Mouse (Mus musculus): ENCODE results near the gene Chrnb1.

- TF ChIP-seq CTCF (IDR thresholded peaks at IDR 0.05; ENCODE audit: borderline replicate concordance, insufficient read depth, low read depth, low read length): no peak
- TF ChIP-seq POLR2A (IDR thresholded peaks at IDR 0.05; ENCODE audit: borderline replicate concordance, insufficient read depth, low read length): no peak
Observed at GRCm38 (mm10) chr11:69791420-69791819, 4.3 kb downstream of the Chrnb1 start.

Measured in cerebellum, adult 2 months (tissue).